Mouse (Mus musculus) Muller cell, postnatal 12 days (primary cell): Measurements from ENCODE around the gene Dpy19l3.
A peak's percentile ranks its signal among the peaks of the same experiment; 100 is the strongest.

Source experiments
- DNase-seq: peaks from one replicate; pipeline ENCODE4 v3.0.0-alpha.2; 2015; ENCODE audit errors: inconsistent ontology term

The Dpy19l3 gene

DNA sequence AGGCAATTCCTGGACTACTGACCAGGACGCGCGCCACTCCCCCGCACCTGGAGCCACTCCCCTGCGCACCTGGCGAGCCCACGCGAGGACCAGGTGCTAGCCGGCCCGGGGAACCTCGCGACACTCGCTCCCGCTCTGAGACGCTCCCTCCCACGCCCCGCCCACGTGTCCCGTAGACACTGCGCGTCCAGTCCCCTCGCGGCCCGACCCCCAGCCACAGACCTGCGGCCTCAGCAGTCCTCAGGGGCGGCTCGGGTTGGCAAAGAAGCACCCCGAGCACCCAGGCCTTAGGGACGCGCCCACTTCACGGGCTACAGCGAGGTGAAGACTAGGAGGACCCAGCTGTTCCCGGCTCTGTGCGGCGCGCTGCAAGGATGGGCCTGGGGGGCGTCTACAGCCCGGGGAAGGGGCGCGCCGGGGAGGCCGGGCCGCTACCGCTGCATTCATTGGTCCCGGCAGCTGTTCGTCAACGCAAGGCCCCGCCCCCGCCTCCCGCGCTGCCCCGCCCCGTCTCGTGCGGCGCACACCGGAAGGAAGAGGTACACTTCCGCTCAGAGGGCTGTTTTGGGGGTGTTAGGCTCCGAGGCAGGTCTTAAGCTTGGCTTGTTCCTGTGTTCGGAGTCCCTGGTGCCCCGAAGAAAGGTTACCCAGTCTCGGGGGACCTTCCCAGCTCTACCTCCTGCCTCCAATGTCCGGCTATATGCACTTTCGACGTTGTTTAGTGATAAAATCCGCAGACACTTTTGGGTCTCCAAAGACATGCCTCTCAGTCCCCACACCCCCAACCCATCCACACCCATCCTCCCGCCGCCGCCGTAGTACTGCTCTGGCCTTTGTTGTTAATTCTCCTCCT is at the start of gene Dpy19l3:
Dpy19l3 (minus strand) TSS at position 422 of the 853 bp plus-strand sequence.
- peak; percentile 84 for DNase-seq

DNA sequence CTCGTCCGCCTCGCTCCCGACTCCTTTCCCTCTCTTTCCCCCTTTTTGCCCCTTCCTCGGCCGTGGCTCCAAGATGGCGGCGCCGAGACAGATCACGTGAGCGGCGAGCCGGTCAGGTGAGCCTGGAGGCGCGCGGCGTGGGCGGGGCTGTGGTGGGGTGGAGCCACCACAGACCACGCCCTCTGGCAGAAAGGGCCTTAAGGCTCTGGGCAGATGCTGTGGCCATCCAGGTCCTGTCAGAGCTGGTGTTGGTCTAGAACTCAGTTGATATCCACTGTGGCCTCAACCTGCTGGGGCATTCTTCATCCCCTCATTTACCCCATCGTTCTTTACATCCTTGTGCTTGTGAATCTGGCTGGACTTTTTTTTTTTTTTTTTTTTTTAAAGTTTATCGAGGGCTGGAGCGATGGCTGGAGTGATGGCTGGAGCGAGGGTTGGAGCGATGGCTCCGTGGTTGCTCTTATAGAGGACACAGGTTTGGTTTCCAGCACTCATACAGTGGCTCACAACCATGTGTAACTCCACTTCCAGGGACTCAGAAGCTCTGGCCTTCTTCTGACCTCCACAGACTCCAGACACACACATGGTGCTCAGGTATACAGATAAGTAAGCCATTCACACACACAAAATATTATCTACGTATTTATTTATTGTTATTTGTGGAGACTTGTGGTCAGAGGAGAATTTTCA is 48.8 kb upstream of the Dpy19l3 start, which contains the start of gene Zfp507:
Zfp507 (minus strand) TSS at position 98 of the 690 bp plus-strand sequence.
- peak; percentile 91 for DNase-seq

DNA sequence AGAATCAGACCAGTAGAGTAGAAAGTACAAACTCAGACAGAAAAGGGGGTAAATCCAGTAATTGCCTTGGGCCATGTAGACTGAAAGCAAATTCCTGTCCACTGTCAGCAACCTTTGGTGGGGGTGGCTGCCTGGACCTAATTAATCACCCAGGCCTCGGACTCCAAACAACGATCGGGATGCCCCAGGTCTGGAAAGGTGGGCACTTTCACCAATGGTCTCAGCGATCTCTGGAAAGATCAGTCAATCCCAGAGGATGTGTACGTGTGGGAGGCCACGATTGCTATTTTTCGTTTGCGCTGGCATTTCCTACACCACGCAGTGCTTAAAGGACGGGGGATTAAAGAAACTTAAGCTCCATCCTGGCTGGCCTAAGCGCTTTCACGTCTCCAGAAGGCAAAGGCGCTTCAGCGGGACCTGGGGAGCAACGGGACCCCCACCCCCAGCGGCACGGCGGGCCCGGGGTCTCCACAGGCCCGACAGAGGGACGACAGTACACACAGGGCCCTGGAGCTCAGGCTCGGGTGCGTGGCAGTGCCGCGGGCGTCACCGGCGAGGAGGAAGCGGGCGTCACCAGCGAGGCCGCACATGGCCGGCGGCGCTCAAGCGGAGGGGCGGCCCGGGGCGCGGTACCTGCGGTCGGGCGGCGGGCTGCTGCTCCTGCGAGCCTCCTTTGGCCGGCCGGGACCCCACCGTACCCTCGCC is 48.1 kb upstream of the Dpy19l3 start:
- DNase-seq, result peak; percentile 56

DNA sequence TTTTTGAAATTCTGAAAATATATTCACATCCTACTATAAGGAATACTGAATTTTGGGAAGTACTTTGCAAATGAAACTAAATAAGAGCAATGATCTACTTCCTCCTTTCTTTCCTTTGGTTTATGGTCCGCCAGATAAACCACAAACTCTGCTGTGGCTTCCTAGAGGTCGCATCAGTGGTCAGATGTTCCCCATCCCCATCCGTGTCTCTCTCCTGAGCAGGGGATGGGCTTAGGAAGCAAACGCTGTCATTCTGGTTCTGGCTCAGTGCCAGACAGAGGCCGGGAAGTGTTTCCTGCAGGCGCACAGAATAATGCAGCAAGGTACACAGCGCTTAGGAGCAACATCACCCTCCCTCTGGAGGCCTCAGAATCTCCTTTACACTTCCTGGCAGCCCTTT is 41.9 kb upstream of the Dpy19l3 start:
- no peak for DNase-seq

DNA sequence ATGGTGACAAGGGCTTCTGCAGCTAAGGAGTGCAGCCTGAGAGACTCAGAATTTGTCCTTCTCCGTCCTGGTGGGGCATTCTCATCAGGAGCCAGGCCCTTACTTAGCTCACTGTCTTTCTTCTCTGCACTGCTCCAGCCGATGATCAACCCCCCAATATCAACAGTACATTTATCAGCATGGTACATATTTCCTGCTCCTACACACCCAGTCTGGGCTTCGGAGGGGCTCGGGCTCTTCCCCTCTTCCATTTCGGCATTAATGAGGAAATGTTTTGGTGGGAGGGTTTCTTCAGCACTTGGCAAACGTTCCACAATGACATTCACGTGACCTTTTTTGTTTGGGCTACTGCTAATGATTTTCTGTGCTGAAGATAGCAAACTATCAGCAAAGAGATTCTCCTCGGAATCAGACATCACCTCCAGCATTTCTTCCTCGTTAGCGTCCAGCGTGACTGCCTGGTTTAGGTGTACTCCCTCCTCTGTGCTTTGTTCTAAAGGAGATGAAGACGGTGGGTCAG is 40.0 kb upstream of the Dpy19l3 start:
- no peak for DNase-seq

DNA sequence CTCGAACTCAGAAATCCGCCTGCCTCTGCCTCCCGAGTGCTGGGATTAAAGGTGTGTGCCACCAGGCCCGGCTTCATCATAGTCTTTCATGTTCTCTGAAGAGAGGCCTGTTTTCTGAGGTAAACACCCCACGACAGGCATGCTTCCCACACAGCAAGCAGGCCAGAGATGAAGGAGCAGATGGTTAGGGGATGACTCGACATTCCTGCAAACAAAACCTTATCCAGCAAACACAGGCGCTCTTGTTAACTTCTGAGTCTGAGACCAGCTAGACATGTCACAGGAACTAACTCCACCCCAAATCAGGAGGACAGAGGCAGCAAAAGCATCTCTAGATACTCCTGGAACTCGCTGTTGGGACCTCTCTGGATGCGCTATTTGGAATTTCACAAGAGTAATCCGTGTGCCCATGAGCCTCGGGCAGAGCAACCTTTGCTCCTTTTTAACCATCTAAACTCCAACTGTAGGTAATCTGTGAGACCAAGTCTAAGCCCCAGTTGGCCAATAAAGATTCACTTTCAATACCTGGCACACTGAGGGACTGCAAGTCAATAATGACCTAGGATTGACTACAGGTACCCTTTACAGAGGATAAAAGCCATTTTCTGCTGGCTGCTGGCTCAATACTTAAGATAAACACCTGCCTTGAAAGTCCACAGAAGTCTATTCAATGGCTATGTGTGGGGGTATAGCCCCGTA is 38.0 kb upstream of the Dpy19l3 start:
- peak; percentile 62 for DNase-seq

DNA sequence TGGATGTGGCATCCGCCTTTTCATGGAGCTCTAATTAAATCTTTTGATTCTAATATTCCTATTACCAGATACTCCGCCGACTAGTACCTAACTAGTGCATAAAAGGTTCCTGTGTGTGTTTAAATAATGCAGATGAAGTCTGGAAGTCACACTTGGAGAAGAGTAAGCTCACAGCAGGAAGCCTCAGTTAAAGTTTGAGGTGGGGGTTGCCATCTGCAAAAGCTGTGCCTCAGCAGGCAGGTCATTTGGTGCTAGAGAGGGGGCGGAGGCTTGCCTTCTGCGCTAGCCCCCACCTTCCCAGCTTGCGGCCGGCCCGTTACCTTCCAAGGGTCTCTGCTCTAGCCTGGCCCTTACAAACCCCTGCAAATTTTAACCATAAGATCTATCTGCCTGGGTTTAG is 36.7 kb upstream of the Dpy19l3 start:
- no peak for DNase-seq

DNA sequence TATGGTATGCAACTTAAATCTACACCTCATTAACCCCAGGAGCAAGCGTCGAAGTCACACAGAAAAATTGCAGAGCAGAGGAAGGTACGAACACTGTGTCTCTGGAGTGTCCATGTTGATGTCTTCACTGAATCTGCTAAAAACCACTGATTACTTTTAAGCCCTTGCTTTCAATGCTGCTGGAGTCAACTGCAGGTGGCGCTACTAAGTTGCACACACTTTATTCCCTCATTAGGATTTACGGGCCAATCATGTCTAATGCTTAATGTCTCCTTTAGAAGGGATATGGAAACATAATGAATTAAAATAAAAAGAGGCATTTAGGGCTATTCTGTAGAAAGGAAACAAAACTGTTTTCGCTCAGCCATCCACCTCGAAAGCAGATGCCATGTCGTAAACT is 35.9 kb upstream of the Dpy19l3 start:
- no peak for DNase-seq

DNA sequence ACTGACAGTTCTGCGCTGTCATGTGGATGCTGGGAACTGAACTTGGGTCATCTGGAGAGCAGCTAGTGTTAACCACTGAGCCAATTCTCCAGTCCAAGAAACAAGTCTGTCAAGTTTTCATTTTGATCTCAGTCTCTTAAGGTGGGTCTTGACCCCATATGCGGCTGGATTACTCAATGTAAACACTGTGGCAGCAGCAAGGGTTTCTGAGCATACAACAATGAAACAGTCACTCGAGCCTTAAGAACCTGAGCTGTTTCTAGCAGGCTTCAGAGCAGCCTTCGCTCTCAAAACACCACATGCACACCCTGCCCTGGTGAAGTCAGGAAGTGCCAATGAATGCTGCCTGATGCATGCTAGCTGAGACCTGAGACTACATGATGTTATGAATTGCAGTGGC is 31.3 kb upstream of the Dpy19l3 start:
- DNase-seq, result no peak

DNA sequence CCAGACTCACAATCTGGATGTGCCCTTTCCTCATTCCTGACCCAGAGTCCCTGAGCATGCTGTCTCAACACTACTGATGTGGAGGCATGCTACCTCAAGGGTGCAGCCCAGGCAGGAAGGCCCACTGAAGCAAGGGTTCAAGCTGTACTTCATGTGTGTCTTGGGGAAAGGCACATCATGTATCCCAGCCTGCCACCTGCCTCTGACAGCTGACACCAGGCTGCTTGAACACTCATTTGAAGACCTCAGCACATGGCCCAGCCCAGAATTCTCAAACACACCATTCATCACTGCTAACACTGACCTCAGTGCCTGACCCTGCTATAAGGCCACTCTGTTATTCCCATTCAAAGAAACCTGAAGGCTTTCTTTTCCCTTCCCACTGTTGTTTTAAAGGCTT is 28.0 kb upstream of the Dpy19l3 start:
- DNase-seq, result no peak

DNA sequence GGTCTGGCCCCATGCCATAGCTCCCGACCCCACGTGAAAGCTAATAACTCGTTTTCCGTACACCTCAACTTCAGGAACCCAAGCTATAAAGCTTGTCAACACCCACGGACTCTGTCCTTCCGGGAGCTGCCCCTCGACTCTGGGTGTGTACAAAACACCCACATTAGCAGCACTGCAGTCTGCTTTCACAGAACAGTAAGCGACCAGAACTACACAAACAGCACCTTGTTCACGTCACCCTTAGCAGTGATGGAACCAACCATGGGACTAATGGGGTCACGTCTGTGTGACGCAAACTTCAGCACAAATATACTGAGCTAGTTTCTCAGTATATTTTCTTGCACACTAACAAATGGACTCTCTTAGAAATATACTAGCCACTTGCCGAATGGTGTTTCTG is 19.9 kb upstream of the Dpy19l3 start:
- no peak for DNase-seq

DNA sequence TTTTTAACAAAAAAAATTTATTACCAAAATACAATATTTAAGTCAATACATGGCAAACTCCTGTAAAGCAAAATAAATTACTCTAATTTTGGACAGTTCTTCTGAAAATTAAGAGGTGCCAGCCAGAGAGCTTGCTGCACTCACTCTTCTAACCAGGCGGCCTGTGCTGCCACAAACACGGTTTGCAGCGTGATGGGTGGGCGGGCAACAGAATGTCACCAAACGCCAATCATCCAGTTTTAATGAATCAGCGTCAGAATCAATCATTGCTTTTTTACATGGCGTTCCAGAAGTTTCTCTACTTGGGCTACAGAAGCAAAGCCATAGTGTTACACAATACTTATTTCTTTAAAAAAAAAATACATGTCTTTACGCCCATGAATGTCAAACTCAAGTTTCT is 18.1 kb upstream of the Dpy19l3 start:
- no peak for DNase-seq

DNA sequence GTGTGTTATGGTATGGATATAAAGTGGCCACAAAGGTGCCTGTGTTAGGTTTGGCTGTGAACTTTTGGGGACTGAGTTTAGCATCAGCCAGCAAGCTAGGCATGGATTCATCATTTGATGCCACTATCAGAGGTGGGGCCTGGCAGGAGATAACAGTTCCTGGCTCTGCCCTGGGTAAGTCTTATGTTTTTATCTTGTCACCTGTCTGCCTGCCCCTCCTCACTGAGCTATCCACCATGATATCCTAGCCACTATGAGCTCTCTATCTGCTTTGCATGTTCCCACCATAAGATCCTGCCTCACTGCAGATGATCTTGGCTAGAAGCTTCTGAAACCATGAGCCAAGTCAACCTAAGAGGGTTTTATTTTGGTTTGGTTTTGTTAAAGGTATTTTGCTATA is 16.9 kb upstream of the Dpy19l3 start:
- no peak for DNase-seq

DNA sequence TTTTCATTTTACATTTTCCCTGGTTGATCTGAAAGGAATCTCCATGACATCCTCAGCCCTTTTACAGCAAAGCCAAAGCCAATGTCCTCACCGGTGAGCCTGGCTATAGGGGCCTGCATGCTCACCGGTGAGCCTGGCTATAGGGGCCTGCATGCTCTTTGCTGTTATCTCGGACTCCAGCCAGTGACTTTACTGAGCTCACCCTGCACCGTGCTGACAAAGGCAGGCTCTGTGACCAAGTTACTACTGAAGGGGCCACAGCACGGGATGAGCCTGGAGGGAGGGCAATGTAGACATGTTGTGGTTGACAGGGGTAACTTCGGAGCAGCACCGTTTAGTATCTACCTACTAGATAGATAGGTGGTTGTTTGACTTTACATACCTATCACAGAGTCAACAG is 15.9 kb upstream of the Dpy19l3 start:
- no peak for DNase-seq

DNA sequence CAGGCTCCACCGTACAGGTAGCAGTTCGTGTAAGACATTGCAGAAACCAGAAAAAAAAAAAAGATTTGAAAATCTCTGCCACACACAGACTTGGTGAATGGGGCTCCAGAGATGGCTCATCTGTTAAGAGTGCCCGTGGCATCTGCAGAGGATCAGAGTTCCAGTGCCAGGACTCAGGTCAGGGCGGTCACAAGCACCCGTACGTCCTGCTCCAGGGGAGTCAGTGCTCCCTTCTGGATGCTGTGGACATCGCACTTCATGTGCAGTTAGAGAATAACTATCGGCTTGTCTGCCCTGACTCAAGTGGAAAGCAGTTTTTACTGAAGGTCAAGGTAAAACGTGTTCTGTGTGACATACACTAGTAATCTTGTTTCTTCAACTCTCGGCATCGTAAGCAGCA is 10.2 kb upstream of the Dpy19l3 start:
- no peak for DNase-seq

DNA sequence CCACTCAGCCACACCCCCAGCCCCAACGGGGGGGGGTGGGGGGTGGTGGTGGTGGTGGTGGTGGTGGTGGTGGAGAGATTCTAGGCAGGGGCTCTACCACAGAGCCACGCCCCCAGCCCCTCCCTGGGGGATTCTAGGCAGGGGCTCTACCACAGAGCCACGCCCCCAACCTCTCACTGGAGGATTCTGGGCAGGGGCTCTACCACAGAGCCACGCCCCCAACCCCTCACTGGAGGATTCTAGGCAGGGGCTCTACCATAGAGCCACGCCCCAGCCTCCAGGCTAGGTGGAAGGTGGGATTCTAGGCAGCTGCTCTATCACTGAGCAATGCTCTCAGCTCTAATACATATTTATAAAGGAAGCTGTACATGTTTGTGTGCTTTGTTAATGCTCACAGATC is 7.5 kb upstream of the Dpy19l3 start:
- DNase-seq, result no peak

DNA sequence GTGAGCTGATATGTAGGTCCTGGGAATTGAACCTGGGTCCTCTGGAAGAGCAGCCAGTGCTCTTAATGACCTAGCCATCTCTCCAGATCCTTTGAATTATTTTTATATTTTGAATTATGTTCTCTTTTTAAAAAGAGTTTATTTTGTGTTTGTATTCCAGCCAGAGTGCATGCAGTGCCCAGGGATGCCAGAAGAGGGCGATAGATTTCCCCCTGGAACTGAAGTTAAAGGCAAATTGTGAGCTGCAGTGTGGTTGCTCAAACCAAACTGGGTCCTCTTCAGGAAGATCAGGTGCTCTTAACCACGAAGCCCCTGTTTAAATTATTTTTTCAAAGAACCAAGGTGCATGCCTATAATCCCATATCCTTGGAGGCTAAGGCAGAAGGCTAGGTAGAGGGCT is 5.3 kb upstream of the Dpy19l3 start:
- no peak for DNase-seq

DNA sequence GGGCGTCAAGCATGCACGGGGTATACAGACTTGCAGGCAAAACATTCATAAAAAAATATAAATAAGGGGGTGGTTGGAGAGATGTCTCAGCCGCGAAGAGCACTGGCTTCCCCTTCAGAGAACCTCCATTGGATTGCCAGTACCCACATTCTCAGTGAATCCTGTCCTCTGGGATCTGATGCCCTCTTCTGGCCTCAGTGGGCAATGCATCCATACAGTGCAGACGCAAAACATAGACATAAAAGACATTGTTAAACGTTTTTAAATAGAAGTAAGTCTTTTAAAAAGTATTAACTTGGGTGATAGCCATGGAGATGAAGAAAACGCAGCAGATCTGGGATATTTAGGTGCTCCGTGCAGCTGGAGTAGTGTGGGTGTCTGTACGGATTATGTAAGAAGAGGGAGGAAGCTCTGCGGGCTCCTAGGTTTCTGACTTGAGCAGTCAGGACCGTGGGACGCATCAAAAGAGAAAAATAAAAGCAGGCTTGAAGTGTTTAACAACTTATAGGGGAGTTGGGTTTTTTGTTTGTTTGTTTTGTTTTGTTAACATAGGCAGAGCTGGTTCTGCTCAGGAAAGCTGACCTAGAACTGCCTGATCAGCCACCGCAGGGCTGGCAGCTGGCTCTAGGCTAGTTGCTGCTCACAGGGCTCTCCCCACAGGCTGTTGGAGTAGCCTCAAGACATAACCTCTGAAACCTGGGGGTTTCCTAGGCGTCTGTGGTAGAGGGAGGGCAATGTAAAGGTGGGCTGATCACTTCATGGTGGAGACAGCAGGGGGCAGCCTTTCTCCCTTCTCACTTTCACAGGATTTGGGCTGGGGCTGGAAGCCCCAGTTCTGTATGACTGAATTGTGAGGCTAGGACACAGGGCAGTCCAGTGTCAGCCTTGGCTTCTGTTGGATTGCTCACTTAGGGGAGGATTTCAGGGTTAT is 2.5 kb upstream of the Dpy19l3 start:
- DNase-seq, result no peak

DNA sequence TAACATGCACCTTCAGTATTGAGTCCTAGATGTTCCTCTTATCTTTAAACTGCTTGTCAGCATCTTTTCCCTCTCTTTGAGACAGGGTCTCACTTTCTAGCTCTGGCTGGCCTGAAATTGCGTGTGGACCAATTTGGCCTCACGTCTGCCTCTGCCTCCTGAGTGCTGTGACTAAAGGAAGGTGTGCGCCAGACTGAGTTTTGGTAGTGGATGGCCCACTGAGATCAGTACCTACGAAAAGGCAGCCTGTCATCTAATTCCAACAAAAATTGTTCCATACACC is 573 bp upstream of the Dpy19l3 start:
- no peak for DNase-seq

DNA sequence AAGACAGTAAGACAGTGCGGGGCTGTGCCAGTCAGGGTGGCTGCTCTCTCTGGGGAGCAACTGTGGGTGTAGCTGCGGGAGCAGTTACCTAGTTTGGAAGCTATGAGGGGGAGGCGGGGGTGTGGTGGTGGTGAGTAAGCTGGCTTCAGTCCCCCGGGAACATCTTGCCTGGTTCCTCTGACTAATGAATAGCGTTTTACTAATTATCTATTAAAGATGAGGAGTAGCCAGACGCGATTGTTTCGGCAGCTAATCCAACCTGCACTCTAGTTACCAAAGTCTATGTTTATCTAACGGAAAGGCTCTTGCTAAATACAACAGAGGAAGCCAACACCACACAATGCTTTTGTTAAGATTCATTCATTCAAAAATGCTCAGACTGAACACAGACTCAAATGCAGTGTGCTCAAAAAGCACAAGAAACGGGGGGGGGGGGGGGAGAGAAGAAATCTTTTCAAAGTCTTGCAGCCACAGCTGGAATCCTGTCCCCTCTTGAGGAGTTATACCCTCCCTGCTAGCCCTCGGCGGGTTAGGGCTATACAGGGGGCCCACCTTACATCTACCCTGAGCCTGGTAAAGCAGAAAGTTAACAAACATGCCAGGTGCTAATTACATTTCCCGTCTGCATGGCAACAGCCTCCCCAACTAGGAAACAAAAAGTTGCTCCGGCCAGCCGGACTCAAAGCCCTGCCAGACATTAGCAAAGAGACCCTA is 778 bp downstream of the Dpy19l3 start:
- DNase-seq, result peak; percentile 74
